Mouse (Mus musculus) embryonic fibroblast, embryonic 13.5 days (primary cell): ENCODE measurements around the gene Wdr76.

Experiments
- CTCF ChIP-seq: IDR thresholded peaks from 2 replicates; pipeline ENCODE4 v1.5.1; 2011; ENCODE audit warnings: mild to moderate bottlenecking, control low read depth, low read length, moderate library complexity, borderline replicate concordance; ENCODE audit not compliant: insufficient read depth
- POLR2A ChIP-seq: IDR thresholded peaks from 2 replicates; pipeline ENCODE4 v1.6.1; 2011; ENCODE audit warnings: low read depth, mild to moderate bottlenecking, control low read depth, low read length, moderate library complexity

- TF ChIP-seq POLR2A = no peak
- TF ChIP-seq CTCF = no peak
These were observed 839 bp downstream of the Wdr76 start for GRCm38 (mm10) chr2:121507173-121507950.
